Mouse (Mus musculus): Measurements from ENCODE around the gene Plagl2.

DNA sequence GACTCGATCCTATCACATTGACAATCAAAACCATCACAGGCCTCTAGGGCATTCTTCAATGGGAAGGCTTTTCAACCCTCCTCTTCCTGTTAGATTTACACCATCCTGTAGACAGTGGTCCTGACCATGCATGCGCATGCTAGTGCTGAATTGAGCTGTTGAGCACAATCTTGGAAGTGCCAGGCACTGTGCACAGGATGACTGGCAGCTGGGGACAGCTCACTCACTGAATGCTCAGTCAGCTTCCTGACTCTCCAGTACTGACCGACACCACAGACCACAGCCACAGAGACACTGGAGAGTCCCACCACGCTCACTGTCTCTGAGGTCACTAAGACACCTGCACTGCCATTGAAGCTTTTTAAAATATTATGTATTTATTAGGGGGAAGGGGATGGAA lies 25.8 kb downstream of the Plagl2 start:
- TF ChIP-seq CTCF (IDR thresholded peaks at IDR 0.05; ENCODE audit: low read depth, low read length) (no peak), EP300 (IDR thresholded peaks at IDR 0.05; ENCODE audit: insufficient read depth, low read depth, low read length) (no peak), POLR2A (IDR thresholded peaks at IDR 0.05; ENCODE audit: insufficient read depth, low read length) (no peak)
